Mouse (Mus musculus) forebrain, embryonic 13.5 days (tissue): Measurements from ENCODE around the gene Sept5. TPM values are rescaled to one million over a fixed set of nuclear protein-coding genes. Genes with fewer than 3 reads are reported as not detected.

Experiments used
- ATAC-seq: fragments of 200-750 bp; cut with Nextera tagmentation; 2 replicates; pipeline ENCODE4 v1.8.0; 2017
- H3K27ac ChIP-seq: fragments of 300-500 bp; sonication (generic); 2 replicates; pipeline ENCODE4 v1.5.1; 2015; ENCODE audit warnings: inconsistent platforms, mild to moderate bottlenecking, moderate library complexity
- H3K27me3 ChIP-seq: fragments of 300-500 bp; sonication (generic); 2 replicates; pipeline ENCODE4 v1.6.1; 2015; ENCODE audit warnings: mild to moderate bottlenecking, inconsistent platforms
- H3K36me3 ChIP-seq: fragments of 300-500 bp; sonication (generic); 2 replicates; pipeline ENCODE4 v1.6.1; 2015; ENCODE audit warnings: mild to moderate bottlenecking, inconsistent platforms; ENCODE audit not compliant: poor library complexity, severe bottlenecking
- H3K4me1 ChIP-seq: fragments of 300-500 bp; sonication (generic); 2 replicates; pipeline ENCODE4 v1.6.1; 2015; ENCODE audit warnings: inconsistent platforms
- H3K4me2 ChIP-seq: fragments of 300-500 bp; sonication (generic); 2 replicates; pipeline ENCODE4 v1.6.1; 2015; ENCODE audit warnings: inconsistent platforms, mild to moderate bottlenecking, moderate library complexity
- H3K4me3 ChIP-seq: fragments of 300-500 bp; sonication (generic); 2 replicates; pipeline ENCODE4 v1.5.1; 2015; ENCODE audit warnings: mild to moderate bottlenecking, inconsistent platforms
- H3K9ac ChIP-seq: fragments of 300-500 bp; sonication (generic); 2 replicates; pipeline ENCODE4 v1.6.1; 2015; ENCODE audit warnings: mild to moderate bottlenecking, inconsistent platforms
- H3K9me3 ChIP-seq: fragments of 300-500 bp; sonication (generic); replicated peaks from 2 replicates; pipeline ENCODE4 v1.6.1; 2016; ENCODE audit warnings: inconsistent platforms
- WGBS: fragments of 180-500 bp; shearing (Covaris S2); methylation state at CpG from one replicate; pipeline ENCODE4 v1.1.7; 2015; 5-methylcytosine and 5-hydroxymethylcytosine counted together
- polyA plus RNA-seq: library from polyadenylated mRNA; unstranded; fragments of >200 nt; fragmentation: Nextera tagmentation; extraction: Ambion mirVana; gene quantifications from 2 replicates; pipeline ENCODE4 v1.2.1, GENCODE M21; 2015

Sept5 gene
- polyA plus RNA-seq, 1 experiment from 2014 or later = 115 TPM

GRCm38 (mm10) chr16:18630291-18630690 is 537 bp upstream of the Sept5 start:
- WGBS = 56% methylated on average over 5 of the region's 5 CpGs
- ATAC-seq = peak; percentile 4
- H3K27me3 ChIP-seq = peaks cover 28% of the 10 kb centered on the region

GRCm38 (mm10) chr16:18628948-18629340 is 810 bp downstream of the Sept5 start:
- ATAC-seq = no peak; the same call in 1 of the 2 replicates
- peaks cover 18% of the 10 kb centered on the region for H3K36me3 ChIP-seq
- H3K9me3 ChIP-seq = no peaks in the 10 kb centered on the region
- peaks cover 43% of the 10 kb centered on the region for H3K4me1 ChIP-seq
- WGBS = 27% methylated on average over 2 of the region's 2 CpGs
- H3K27ac ChIP-seq = peak overlapping the region; percentile 76
- peak overlapping the region; percentile 86 for H3K4me3 ChIP-seq
- H3K9ac ChIP-seq = peak overlapping the region; percentile 93
- H3K27me3 ChIP-seq = peaks cover 41% of the 10 kb centered on the region
- H3K4me2 ChIP-seq = peak overlapping the region; percentile 88

More at GRCm38 (mm10) chr16:18630291-18630690, 537 bp upstream of the Sept5 start:
- Histone ChIP-seq H3K4me2 (peak overlapping the region; percentile 88), H3K9me3 (0 out of 2 replicates have a peak, but pooled peaks cover 4% of the 10 kb centered on the region), H3K27ac (0 out of 2 replicates have a peak overlapping the region, but pooled peaks have one; percentile 76), H3K4me3 (peak overlapping the region; percentile 86), H3K36me3 (peaks cover 5% of the 10 kb centered on the region), H3K4me1 (peaks cover 43% of the 10 kb centered on the region), H3K9ac (peak overlapping the region; percentile 93)

GRCm38 (mm10) chr16:18628206-18628947 is 1.4 kb downstream of the Sept5 start:
- no peak for ATAC-seq

GRCm38 (mm10) chr16:18627163-18627562 is 2.6 kb downstream of the Sept5 start:
- Histone ChIP-seq H3K4me1 (peaks cover 43% of the 10 kb centered on the region), H3K27me3 (peaks cover 59% of the 10 kb centered on the region), H3K27ac (no peak overlapping the region), H3K4me2 (peak overlapping the region; percentile 88), H3K4me3 (peak overlapping the region; percentile 86), H3K36me3 (peaks cover 36% of the 10 kb centered on the region), H3K9ac (peak overlapping the region; percentile 93; the same call in 1 of the 2 replicates), H3K9me3 (no peaks in the 10 kb centered on the region)
- no peak for ATAC-seq
- WGBS = 54% methylated on average over 3 of the region's 3 CpGs

More at GRCm38 (mm10) chr16:18628206-18628947, 1.4 kb downstream of the Sept5 start:
- Histone ChIP-seq H3K36me3 (peaks cover 24% of the 10 kb centered on the region), H3K9me3 (no peaks in the 10 kb centered on the region), H3K4me3 (peak overlapping the region; percentile 86), H3K27ac (peak overlapping the region; percentile 76), H3K4me2 (peak overlapping the region; percentile 88), H3K4me1 (peaks cover 43% of the 10 kb centered on the region), H3K27me3 (peaks cover 47% of the 10 kb centered on the region), H3K9ac (peak overlapping the region; percentile 93)
- 61% methylated on average over 7 of the region's 7 CpGs for WGBS

- no peaks in the 10 kb centered on the region for H3K9me3 ChIP-seq
- peak; percentile 31 for ATAC-seq
- peak within 1 kb of the TSS; percentile 93 for H3K9ac ChIP-seq
- no peak within 1 kb of the TSS for H3K27ac ChIP-seq
- H3K36me3 ChIP-seq = peaks cover 44% of the 10 kb centered on the region
- peak within 1 kb of the TSS; percentile 86 for H3K4me3 ChIP-seq
- peaks cover 67% of the 10 kb centered on the region for H3K27me3 ChIP-seq
- peaks cover 50% of the 10 kb centered on the region for H3K4me1 ChIP-seq
- under 1% methylated on average over 61 of the region's 65 CpGs for WGBS
- H3K4me2 ChIP-seq = peak within 1 kb of the TSS; percentile 88
These were observed 3.3 kb downstream of the Sept5 start, which contains the start of gene Gm49601 for GRCm38 (mm10) chr16:18626376-18626878. Gm49601 (minus strand) TSS chr16:18626427.

GRCm38 (mm10) chr16:18625791-18626311 is 3.9 kb downstream of the Sept5 start:
- Histone ChIP-seq H3K36me3 (peaks cover 44% of the 10 kb centered on the region), H3K27me3 (peaks cover 72% of the 10 kb centered on the region), H3K9me3 (no peaks in the 10 kb centered on the region), H3K4me3 (peak overlapping the region; percentile 86), H3K4me1 (peaks cover 56% of the 10 kb centered on the region), H3K9ac (peak overlapping the region; percentile 70), H3K27ac (no peak overlapping the region), H3K4me2 (peak overlapping the region; percentile 88)
- 14% methylated on average over 26 of the region's 26 CpGs for WGBS
- peak; percentile 0; the same call in 1 of the 2 replicates for ATAC-seq

- H3K36me3 ChIP-seq = peaks cover 44% of the 10 kb centered on the region
- no peak overlapping the region for H3K9ac ChIP-seq
- WGBS = 42% methylated on average over 14 of the region's 14 CpGs
- no peak overlapping the region for H3K27ac ChIP-seq
- peaks cover 56% of the 10 kb centered on the region for H3K4me1 ChIP-seq
- no peaks in the 10 kb centered on the region for H3K9me3 ChIP-seq
- no peak overlapping the region for H3K4me2 ChIP-seq
- peaks cover 75% of the 10 kb centered on the region for H3K27me3 ChIP-seq
- H3K4me3 ChIP-seq = no peak overlapping the region
- no peak for ATAC-seq
These were observed 4.7 kb downstream of the Sept5 start for GRCm38 (mm10) chr16:18625097-18625496.

GRCm38 (mm10) chr16:18624641-18625040 is 5.1 kb downstream of the Sept5 start:
- no peak overlapping the region for H3K4me3 ChIP-seq
- ATAC-seq = no peak

GRCm38 (mm10) chr16:18623751-18624540 is 5.8 kb downstream of the Sept5 start:
- Histone ChIP-seq H3K9me3 (no peaks in the 10 kb centered on the region), H3K36me3 (peaks cover 44% of the 10 kb centered on the region), H3K27me3 (peaks cover 87% of the 10 kb centered on the region), H3K4me3 (no peak overlapping the region), H3K4me2 (no peak overlapping the region), H3K4me1 (peaks cover 52% of the 10 kb centered on the region), H3K9ac (no peak overlapping the region), H3K27ac (no peak overlapping the region)
- WGBS = 33% methylated on average over 15 of the region's 15 CpGs
- no peak for ATAC-seq

More at GRCm38 (mm10) chr16:18624641-18625040, 5.1 kb downstream of the Sept5 start:
- peaks cover 44% of the 10 kb centered on the region for H3K36me3 ChIP-seq
- H3K27ac ChIP-seq = no peak overlapping the region
- no peaks in the 10 kb centered on the region for H3K9me3 ChIP-seq
- peaks cover 80% of the 10 kb centered on the region for H3K27me3 ChIP-seq
- H3K4me1 ChIP-seq = peaks cover 55% of the 10 kb centered on the region
- no peak overlapping the region for H3K4me2 ChIP-seq
- H3K9ac ChIP-seq = no peak overlapping the region
- WGBS = 25% methylated on average over 15 of the region's 15 CpGs

- no peak overlapping the region for H3K4me2 ChIP-seq
- peaks cover 44% of the 10 kb centered on the region for H3K4me1 ChIP-seq
- H3K36me3 ChIP-seq = peaks cover 44% of the 10 kb centered on the region
- H3K4me3 ChIP-seq = no peak overlapping the region
- no peak for ATAC-seq
- H3K9ac ChIP-seq = no peak overlapping the region
- H3K9me3 ChIP-seq = no peaks in the 10 kb centered on the region
- peaks cover 95% of the 10 kb centered on the region for H3K27me3 ChIP-seq
- H3K27ac ChIP-seq = no peak overlapping the region
- 31% methylated on average over 29 of the region's 29 CpGs for WGBS
These were observed 6.6 kb downstream of the Sept5 start for GRCm38 (mm10) chr16:18622916-18623750.

- Histone ChIP-seq H3K4me1 (peaks cover 37% of the 10 kb centered on the region), H3K9me3 (no peaks in the 10 kb centered on the region), H3K27ac (no peak within 1 kb of the TSS), H3K36me3 (peaks cover 44% of the 10 kb centered on the region), H3K4me3 (peak within 1 kb of the TSS; percentile 44), H3K4me2 (peak within 1 kb of the TSS; percentile 79), H3K27me3 (peaks cover 94% of the 10 kb centered on the region), H3K9ac (no peak within 1 kb of the TSS)
- no peak for ATAC-seq
- 9% methylated on average over 17 of the region's 17 CpGs for WGBS
These were observed 7.7 kb downstream of the Sept5 start, which contains the start of gene Gp1bb for GRCm38 (mm10) chr16:18622019-18622418. Gp1bb (minus strand) TSS chr16:18622403.
